Mouse (Mus musculus) lung, postnatal 36 days (tissue): Measurements from ENCODE around the gene Zc2hc1b.

Source experiments
- DNase-seq: peaks from one replicate; pipeline ENCODE4 v3.0.0; 2022; ENCODE audit warnings: mixed read lengths

Gene Zc2hc1b

GRCm38 (mm10) chr10:13109781-13110180, 68.0 kb downstream of the Zc2hc1b start:
- no peak for DNase-seq

- no peak for DNase-seq
Measured at GRCm38 (mm10) chr10:13108847-13109246, 69.0 kb downstream of the Zc2hc1b start.

- DNase-seq = no peak
Measured at GRCm38 (mm10) chr10:13108021-13108548, 69.7 kb downstream of the Zc2hc1b start.

DNA sequence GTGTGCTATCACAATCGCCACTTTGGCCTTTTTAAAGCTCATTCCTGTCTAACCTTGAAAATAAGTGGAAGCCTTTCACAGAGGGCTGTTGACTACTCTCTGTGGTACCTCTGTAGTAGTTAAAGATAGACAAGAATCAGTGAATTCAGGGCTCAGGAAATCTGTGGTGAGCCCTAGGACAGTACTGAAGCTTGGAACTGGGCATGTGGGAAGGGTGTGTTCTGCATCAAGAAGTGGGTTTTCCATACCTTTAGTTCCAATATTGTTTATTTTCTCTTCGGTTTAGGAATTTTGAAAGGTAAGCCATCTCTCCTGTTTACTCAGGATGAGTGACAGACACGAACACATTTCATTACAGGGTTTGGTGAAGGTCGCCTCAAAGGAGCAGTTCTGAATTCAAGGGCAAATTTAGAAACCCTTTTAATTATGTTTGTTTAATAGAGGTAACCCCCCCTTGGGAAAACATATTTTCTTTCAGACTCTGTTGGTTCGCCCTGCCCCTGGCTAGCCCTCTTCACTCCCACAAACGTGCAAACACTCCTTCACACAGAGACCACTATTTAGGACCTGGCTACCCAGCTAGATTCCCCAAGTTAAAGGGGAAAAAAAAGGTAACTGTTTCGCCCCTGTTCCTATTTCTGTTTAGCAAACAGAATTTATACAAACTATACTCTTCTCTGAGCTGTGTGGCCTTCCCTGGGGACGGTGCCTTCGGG, 70.8 kb downstream of the Zc2hc1b start:
- no peak for DNase-seq

DNA sequence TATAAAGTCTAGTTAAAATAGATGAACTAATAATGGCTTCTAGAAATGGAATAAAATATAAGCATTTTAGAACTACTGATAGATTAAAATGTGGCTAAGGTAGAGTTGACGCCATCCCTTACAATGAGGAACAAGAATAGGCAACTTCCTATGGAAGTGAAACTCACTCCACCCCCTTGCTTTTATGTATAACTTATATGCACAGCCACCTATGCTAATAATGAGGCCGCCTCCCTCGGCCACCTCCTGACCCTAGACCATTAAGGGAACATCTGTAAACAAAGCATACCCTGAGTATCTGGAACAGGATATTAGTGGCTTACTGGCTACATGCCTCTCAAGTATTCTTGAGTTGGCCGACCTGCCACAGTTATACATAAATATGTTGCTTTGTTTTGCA, 74.0 kb downstream of the Zc2hc1b start:
- DNase-seq = no peak

DNA sequence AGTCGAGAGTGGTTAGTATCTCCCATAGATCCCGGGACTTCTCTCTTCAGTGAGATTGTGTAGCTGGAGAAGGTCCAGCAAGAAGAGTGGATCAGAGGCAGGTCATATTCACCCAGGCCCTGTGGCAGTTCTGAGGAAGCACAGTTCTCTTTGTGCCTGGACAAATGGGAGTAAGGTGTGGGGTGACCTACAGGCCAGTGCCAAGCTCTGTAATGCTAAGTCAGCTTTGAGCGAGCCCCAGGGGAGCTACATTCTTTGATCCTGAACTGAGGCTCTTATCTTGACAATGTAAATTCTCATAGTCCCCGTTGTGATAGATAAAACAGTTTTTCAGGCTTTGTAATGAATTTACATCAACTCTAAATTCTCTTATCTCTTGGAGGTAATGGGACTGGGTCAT, 75.5 kb downstream of the Zc2hc1b start:
- no peak for DNase-seq

DNA sequence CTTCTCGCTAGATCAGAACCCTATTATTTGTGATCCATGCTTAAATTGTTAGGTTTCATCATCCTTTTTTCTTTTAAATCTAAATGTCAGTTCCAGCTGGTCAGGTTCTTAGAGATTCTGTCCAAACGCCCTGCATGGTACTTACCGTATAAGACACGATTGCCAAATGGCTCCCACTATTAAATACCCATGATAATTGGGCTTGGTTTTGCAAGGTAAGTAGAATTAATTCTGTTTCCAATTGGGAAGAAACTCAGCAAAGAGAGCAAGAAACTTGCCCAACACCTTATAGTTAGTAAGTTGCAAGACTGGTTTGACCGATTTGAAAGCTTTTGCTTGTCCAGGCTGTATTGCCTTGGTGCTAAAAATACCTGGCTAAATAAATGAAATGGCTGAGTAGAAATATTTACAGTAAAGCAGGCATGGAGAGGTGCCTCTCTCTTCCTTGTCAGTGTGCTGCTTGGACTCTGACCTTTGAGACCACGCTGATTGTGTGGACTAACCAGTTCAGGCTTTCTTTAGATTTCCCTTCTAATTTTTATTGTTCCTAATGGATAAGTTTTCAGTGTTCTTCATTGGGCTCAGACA, 77.7 kb downstream of the Zc2hc1b start:
- DNase-seq = peak; percentile 55
